Mouse (Mus musculus) lung, postnatal 36 days (tissue): Measurements from ENCODE around the gene Prss53.

ENCODE experiments used
- DNase-seq: peaks from one replicate; pipeline ENCODE4 v3.0.0; 2022; ENCODE audit warnings: mixed read lengths

Prss53 gene

DNA sequence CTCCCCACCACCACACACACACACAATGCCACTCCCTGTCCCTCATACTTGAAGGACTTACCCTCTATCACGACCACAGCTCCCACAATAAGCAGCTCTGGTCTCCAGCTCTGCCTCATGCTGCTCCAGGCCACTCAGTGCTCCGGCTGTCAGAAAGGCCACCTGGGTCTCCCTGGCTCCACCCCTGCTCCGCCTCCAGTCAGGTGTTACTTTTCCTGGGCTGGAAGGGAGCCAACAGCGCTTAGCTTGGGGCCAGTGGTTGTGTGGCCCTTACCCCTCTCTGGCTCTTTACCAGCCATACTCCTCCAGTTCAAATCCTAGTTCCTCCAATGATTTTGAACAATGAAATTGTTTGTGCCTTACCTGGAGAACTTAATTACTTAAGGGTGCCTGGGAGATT is at the start of gene Prss53:
Prss53 (minus strand) TSS at position 173 of the 400 bp plus-strand sequence.
- peak; percentile 62 for DNase-seq

DNA sequence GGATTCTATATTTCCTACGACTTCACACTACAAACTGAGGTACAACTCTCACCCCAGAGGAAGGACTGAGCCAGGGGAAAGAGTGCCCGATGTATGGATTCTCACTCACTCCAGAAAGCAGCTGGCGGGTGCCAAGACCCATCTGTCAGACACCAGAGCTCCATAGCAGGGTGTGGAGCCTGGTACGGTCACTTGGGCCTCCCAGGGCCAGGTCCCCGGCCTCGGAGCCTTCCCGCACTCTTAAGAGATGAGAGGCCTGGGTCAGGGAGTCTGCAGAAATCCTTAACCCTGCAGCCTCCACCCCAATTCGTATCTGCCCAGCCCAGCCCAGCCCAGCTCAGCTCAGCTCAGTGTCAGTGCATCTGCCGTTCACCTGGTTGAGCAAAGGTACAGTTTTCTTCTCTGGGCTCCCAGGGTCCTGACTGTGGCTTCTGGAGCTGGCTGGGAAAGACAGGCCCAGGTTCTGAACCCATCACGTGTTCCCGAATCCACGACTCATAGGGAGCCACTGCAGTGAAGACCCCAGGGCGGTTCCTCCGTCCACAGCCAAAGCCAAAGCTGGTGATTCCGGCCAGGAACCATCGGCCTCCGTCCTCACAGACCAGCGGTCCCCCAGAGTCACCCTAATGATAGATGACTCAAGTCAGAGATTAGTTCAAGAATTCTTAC is 45.6 kb upstream of the Prss53 start:
- DNase-seq = no peak

DNA sequence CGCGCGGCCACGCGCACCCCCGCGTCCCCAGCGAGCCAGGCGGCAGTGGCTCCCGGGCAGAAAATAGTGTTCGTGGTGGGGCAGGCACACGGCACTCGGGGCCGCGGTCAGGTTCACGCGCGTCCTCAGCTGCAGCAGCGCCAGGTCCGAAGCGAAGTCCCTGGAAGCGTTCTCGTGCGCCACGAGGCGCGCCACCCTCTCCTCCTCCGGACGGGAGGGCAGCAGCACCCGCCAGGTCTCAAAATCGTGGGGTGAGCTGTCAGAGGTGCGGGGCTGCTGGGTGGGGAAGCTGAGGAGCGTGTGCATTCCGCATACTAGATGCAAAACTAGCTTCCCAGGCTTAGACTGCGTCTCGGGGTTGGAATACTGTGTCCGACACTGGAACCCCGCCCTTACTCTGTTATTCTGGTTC is 45.0 kb upstream of the Prss53 start:
- no peak for DNase-seq

DNA sequence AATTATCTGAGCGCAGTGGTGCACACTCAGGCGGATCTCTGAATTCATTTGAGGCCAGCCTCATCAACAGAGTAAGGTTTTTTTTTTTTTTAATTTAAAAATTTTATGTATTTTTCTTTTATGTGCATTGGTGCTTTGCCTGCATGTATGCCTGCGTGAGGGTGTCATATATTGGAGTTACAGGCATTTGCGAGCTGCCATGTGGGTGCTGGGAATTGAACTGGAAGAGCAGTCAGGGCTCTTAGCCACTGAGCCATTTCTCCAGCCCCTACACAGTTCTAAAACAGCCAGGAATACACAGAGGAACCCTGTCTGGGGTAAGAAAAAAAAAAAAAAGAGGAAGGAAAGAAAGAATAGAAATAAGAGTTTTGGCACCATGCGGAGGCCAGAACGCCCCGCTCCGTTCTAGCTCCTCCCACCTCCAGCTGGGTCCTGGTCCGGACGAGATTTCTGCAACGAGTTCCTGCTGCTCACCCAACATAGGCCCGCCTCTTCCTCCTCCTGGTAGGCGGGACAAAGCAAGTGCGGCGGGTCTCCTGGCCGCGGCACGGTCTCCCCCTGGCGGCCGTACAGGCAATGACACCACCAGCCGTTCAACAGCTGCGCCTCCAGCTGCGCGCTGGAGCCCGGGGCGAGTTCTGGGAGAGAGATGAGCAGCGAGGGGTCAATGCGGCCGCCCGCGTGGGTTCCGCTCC is 44.4 kb upstream of the Prss53 start:
- DNase-seq = peak; percentile 97

DNA sequence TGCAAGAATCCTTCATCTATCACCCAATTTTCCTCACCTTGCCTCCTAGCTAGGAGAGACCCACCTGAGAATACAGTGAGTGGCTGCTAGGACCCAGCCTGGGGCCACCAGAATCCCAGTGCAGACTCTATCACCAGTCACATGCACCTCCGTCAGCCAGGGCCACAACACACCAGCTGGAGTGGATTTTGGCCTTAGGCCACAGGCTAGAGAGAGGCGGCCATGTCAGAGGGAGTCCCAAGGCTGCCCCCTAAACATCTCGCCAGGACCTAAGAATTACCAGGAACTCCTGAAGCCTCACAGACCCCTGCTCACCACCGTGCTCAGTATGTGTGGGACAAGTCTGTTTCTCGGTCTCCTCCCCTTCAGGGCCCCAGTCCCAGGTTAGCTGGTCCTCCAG is 43.3 kb upstream of the Prss53 start:
- no peak for DNase-seq

DNA sequence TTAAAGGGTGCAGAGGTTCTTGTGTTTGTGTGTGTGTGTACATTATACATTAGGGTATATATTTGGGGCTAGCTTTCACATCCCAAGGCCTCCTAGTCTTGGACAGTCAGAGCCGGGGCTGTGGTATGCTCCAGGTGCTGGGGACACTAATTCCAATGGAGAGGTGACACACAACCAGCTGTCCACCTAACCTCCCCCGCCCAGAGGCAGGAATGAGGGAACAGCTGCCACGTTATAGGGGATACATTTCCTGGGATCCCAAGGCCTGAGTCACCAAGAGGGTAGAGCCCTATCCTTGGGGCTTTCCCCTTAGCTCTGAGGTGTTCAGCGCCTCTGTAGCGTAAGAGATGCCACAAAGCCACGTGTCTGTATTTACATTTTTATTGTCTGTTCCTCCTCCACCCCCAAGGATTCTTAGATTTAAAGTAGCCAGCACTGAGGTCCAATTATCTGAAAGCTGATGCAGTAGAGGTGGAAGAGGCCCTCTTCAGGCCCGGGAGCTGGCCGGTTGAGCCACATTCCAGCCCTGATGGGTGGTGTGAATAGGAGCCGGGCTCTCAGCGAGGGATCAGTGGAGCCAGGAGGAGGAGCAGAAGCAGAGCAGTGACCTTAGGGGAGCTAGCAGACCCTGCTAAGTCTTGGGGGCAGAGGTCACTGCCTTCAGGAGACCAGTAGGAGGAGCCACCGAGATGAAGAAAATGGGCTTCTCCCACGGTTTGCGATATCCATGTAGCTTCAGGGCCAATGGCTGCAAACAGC is 41.7 kb upstream of the Prss53 start:
- peak; percentile 84 for DNase-seq

DNA sequence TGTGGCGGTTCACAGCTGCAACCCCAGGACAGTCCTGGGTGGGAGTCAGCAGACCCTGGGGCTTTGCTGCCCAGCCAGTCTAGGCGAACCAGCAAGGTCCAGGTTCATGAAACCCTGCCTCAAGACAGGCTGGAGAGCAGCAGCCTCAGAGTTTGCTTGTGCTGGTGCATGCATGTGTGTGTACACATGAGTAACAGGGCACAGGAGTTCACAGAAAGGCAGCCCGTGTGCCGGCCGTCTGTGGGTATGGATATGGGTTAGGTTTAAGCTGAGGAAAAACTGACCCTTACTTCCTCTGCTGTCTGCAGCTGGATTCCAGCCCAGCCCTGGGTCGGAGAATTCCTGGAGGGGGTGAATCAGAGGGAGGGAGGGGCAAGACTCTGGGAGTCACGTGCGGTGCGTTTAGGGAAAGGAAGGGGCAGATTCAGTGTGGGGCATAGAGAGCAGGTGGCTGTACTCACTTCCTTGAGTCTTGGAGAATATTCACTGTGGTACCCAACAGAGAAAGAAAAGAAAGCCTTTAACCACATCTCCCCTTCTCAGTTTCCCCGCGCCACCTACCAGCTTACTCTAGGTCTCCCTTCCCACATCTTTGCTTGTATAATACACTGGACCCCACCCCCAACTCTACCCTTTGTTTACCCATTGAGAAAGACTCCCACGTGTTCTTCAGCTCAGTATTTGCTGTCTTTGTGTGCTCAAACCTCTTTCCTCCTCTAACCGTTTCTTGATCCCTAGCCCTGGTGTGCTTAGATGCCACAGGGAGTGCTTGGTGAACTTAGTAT is 40.8 kb upstream of the Prss53 start:
- DNase-seq = peak; percentile 84

DNA sequence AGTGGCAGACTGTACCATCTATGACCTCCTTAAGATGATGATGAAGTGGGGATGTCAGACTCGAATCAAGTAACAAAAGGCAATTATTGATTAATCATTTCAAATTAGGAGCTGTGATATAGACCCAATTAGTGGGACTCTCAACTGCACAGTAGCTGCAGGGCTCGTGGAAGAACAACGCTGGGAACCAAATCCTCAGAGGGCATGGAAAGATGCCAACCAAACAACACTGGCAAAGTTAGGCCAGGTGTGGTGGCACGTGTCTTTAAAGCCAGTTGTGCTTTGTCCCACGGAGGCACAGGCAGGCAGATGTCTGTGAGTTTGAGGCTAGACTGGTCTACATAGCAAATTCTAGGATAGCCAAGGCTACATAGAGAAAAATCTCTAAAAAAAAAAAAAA is 39.9 kb upstream of the Prss53 start:
- DNase-seq = no peak

DNA sequence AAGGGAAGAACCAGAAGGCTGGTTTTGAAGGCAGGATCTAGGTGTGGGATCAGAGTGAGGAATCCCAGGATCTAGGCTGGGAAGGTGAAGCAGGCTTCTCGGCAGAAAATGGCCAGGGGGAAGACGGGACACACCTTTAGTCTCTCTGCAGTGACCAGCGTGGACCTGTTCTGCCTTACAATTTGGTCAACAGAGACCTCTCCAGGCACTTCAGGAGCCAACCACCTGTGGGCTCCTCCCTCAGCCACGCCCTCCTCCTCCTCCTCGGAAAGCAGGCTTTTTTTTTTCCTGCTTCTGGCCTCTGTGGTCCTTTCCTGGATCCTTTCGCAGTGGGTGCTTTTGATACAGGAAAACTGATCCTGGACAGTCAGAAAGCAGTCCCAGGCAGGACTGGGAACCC is 39.2 kb upstream of the Prss53 start, which contains the start of gene Prss8:
Prss8 (minus strand) TSS at position 182 of the 400 bp plus-strand sequence.
- peak; percentile 93 for DNase-seq

DNA sequence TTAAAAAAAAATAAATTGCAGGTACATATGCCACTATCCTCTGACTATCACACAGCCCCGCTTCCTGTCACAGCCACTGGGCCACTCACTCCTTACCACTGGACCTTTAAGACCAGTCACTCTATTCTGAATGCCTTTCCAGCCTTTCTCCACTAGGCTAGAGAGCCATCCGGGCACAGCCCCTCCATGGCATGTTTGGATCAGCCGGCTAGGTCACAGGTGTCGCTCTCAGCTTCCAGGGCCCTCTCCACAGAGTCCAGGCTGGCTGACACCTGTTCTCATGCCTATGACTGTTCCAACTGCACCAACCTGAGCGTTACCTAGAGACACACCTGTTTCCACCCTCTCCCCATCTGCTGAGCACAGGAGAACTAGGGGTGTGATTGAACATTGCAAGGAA is 37.8 kb upstream of the Prss53 start:
- peak; percentile 51 for DNase-seq

DNA sequence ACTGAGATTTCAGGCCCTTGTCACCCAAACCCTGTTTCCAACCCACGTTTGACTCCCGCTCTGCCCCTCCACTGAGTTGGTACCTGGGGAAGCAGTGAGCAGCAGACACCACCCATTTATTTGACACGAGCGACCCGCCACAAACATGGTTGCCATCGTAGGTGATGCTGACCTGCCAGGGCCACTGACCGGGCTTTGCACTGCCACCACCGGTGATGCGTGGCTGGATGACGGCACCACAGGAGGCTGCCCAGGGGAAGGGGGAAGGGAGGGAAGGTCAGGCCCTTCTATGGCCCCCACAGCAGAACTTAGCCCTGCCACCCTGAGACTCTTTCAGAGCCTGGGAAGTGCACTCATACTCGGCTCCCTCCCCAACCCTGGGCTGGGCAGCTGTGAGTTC is 37.0 kb upstream of the Prss53 start:
- no peak for DNase-seq

DNA sequence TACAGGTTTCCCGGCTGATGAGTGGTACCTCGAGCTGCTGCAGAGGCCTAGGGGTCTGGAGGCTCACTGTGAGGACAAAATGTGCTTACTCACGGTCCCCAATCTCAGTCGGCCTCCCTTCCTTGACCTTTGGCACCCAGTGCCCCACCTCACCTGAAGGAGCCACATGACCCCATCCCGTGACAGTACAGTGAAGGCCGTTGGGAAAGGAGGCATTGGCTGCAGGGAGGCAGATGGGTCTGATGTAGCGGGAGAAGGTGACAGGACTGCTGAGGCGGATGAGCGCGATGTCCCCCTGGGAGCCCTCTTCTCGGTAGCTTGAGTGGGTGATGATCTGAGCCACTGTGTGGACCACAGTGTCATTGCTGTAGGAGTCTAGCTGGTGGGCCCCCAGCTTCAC is 36.1 kb upstream of the Prss53 start:
- DNase-seq = no peak

DNA sequence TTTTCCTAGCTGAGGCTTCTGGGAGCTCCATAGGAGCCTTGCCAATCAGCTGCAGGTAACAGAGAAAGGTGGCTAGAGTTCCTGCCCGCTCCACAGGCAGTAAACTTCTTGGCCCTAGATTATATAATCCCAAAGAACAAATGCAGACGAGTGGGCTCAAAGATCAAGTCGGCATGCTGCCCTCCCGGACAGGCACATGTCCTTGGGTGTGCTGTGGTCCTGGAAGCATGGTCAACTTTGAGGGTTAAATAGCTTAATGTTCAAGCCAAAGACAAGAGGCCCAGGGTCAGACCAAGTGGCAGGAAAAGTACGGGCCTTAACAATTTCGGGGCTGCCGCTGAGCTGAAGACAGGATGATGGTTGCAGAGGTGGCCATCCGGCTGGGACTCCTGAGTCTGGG is 35.3 kb upstream of the Prss53 start:
- no peak for DNase-seq

DNA sequence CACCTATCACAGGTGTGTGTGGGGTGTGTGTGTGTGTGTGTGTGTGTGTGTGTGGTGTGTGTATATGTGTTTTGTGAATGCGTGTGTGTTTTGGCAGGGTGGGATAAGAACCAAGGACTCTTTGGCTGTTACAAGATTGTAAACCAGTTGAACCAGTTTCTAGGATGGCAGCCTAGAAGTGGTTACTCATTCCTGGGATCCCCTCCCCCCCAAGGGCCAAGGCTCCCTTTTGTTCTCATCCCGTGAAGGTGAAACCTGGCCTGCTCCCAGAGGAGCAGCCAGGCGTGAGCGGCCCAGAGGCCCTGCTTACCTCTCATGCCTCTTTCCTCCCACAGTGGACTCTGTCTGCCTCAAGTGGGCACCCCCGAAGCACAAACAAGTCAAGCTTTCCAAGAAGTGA is 34.5 kb upstream of the Prss53 start:
- DNase-seq = peak; percentile 87

DNA sequence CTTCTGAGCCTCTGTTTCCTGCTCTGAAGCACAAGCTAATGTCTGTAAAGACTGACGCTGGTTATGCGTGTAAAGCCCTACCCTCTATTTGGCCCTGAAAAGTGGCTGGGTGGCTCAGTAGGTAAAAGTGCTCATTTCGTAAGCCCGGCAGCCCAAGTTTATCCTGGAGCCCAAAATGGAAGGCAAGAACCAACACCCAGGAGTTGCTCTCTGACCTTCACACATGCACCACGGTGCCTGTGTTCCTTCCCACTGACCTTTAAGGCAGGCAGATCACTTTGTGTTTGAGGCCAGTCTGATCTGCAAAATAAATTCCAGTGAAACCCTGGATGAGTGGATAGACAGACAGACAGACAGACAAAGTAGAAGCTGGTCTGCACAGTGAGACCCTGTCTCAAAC is 32.9 kb upstream of the Prss53 start:
- no peak for DNase-seq

DNA sequence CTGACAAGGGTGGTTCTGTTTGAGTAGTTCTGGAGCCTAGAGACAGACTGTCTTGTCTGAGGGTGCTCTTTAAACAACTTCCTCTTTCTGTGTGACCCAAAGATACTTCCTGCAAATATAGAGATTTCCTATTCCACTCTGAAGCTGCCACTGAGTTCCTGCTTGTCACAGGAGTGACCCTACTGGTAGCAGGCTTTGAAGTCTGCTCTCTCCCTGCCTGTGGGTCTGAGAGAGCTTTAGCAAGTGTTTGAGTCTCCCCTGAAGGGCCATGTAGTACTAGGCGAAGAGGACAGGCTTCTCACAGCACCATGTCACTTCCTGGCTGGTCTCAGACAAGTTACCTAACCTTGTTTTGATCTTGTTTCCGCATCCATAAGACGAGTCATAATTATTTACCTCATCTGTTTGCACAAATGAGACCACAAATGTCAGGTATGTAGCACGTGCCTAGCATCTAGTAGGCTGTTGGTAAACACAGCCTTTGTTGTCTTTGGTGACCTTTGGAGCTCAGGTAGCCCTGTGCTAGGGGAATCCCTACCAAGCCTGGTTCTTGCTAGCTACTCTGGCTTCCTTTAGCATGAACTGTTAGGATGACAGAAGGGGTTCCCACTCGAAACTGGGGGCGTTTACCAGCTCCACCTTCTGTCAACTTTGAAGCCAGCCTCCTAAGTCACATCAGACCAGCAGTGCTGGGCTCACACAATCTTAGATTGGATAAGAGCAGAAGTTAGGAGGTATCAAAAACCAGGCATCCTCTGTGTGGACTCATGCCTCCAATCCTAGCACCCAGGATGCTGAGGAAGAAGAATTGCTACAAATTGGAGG is 31.9 kb upstream of the Prss53 start:
- peak; percentile 39 for DNase-seq

DNA sequence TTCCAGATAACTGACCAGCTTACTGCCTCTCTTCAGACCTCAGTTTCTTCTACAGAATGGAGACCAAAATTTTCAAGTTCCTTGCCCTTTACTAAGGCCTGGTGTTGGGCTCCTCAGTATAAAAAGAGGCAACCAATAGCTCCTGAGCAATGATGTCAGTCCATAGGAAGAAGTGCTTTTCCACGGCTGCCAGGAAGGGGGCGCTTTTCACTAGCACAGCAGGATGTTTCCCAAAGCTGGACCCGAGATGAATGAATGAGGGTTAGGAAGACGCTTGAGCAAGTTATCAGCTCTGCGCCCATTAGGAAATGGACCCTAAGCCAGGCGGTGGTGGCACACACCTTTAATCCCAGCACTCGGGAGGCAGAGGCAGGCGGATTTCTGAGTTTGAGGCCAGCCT is 30.7 kb upstream of the Prss53 start:
- peak; percentile 76 for DNase-seq

DNA sequence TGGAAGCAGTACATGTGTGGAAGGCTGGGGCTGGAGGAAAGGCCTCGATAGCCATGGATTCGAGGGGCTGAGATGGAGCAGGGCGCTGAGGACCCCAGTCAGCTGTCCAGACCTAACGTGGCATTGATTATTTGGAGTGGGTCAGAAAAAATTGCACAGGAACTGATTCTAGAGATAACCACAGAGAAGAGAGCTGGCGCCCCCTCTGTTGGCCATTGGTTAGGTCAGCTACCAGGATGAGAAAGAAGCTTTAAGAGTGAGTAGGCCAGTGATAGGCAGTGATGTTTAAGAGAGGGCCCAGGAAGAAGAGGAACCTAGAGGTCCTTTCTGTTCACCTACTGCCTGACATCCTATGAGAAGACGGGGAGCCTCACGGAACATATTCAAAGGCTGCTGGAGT is 28.5 kb upstream of the Prss53 start:
- DNase-seq = peak; percentile 55

DNA sequence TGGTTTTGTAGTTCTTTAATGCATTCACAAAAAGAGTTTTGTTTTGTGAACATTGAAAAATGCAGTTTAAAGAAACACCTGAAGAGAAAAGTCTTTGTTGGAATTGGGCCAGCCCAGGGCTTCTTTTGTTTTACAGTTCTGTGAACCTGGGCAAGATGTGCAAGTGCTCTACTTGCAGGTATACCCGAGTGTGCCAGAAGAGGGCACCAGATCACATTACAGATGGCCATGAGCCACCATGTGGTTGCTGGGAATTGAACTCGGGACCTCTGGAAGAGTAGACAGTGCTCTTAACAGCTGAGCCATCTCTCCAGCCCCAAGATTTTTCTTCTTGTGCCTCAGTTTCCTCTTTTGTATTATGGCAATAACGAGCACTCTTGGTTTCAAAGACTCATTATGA is 27.4 kb upstream of the Prss53 start:
- DNase-seq = peak; percentile 86

DNA sequence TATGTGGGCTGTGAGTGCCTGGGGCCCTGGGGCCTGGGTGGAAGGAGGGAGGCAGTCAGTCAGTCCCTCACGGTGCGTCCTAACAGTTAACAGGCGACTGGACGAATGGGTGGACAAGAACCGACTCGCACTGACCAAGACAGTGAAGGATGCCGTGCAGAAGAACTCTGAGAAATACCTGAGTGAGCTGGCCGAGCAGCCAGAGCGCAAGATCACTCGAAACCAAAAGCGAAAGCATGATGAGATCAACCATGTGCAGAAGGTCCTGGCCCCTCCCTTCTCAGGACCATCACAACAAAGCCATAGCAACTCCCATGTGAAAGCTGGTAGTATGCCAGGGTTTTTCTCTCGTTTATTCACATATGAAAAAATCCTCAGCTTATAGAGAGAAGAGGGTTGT is 24.5 kb upstream of the Prss53 start:
- DNase-seq = no peak

DNA sequence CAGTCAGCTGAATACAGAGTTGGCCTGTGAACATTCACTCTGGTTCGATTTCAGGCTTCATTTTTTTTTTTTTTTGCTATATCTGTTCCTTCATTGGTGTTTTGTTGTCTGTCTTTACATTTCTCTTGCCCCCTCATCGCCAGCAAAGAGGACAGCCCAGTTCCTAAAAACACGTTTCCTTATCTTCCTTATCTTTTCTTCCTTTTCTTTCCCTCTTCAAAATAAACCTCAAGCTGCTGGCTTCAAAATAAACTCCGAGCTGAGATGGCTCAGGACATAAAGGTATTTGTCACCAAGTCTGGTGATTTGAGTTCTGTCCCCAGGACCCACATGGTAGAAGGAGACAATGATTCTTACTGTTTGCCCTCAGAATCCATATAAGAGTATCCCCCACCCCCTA is 22.2 kb upstream of the Prss53 start:
- DNase-seq = no peak

DNA sequence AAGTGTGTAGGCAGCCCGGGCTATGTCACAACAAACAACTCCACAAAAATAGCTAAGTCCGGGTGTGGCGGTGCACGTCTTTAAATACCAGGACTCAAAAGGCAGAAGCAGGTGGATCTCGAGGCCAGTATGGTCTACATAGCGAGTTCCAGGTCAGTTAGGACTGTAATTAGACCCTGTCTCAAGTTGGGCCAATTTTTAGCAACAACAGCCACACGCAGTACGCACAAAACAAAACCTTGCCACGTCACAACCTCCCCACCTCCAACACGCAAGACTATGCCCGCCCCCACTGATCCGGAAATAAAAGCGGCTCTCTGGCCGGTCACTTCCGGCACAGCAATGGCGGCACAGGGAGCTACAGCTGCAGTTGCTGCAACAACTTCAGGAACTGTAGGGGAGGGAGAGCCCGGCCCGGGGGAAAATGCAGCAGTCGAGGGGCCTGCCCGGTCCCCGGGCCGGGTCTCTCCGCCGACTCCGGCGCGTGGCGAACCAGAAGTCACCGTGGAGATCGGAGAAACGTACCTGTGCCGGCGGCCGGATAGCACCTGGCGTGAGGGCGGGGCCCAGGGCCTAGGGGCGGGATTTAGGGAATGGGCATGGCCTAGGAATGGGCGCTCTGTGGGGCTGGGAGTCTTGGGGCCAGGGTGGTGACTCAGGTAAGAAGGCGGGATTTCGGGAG is 21.6 kb upstream of the Prss53 start, which contains the start of gene Kat8:
Kat8 (plus strand) TSS at position 327 of the 682 bp plus-strand sequence.
- DNase-seq = peak; percentile 95
